Mouse (Mus musculus) mature B cell (primary cell): ENCODE data around the gene Olfr714.
"Not testable (repeated sequence)": the region's sequence is repeated elsewhere in the genome, so short reads cannot be mapped to it uniquely, and the experiment has no call there.

Source experiments
- in situ Hi-C: fragments of 300-500 bp; cut with MboI; formaldehyde crosslinking; loops from 2 replicates; pipeline ENCODE4 v1.14.3; 2019

The Olfr714 gene

DNA sequence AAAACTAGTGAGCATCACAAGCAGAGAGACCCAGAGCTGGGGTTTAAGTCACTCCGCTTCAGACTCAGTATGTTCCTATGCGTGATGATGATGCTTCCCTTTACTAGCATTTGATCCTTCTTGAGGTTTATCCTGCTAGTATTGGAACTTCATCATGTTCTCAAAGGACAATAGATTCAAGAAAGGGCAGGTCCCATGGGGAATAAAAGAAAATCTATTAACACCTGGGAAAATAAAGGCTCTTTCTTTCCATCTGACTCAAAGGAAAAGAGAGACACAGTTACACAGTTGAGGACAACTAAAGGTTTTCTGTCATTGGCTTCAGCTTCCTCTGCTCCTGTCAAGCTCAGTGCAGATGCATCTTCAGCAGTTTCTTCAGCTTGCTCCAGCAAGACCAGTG, at the start of gene Olfr714:
TSS of gene Olfr714 (plus strand) at position 301 of the 400 bp plus-strand sequence.
- in situ Hi-C loops: no loop called here

DNA sequence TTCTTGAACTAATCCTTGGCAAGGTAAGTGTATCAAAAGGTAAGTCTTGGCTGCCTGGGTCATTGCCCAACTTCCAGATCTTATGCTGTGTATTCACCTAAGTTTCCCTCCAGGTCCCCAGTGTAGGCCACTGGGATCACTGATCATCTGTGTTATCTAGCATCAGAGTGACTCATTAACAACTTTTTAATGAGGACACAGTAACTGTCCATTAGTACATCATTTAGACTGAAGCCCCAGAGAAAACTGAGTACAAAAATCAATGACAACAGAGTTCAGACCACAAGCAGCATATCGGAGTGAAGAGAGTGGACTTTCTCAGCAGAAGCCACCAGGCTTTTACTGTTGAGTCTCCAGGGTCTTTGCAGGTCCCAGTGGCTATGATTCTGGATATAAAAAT, 39.9 kb upstream of the Olfr714 start, which contains the start of gene Olfr713:
TSS of gene Olfr713 (plus strand) at position 301 of the 400 bp plus-strand sequence.
- in situ Hi-C loops: no loop called here

DNA sequence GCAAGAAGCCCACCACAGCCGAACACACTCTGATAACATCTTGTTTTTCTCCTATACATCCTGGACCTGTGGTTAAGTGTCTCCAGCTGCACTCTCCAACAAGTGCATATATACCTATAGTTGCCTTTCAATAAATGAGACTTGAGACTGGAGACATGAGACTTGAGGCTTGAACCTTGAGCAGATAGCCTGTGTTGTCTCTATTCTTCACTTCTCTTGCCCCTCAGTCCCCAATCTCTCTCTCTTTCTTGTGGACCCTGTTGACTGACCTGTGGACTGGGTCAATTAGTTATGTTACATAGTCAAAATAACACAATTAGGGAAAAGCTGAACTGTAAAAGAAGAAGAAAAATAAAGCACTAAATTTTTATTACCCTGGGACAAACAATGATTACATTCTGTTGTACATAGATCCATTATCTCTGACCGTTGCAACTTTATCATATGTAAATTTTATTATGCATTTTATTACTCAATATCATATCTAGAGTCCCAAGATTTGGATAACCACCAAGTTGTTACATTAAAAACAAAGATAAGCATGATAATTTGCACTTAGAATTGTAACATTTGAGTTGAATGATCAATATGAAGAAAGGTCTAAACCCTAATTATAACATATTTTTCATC, 30.7 kb upstream of the Olfr714 start:
- in situ Hi-C loops: loop anchor here (10.0 kb wide), 1 partner anchor 1225 kb away; the partner anchor contains the start of gene Mrpl17

DNA sequence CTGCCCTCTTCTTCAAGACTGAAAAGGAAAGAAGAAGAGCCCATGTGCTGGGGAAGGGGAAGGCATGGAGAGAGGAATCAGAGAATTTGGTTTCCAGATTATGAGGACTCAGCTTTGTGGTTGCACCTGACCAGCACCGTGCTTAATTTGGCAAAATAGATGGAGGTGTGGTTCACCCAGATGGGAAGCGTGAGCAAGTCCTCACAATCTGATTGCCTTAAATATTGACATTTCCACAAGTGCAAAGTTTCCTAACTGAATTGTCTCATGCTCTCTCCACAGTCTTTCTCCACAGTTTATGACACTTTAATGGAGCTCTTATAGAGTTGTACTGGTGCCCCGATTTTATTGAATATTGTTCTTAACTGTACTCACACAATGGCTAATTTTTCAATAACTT, 27.6 kb upstream of the Olfr714 start:
- in situ Hi-C loops: loop anchor here (10.0 kb wide), 1 partner anchor 1228 kb away; the partner anchor contains the start of gene Mrpl17

DNA sequence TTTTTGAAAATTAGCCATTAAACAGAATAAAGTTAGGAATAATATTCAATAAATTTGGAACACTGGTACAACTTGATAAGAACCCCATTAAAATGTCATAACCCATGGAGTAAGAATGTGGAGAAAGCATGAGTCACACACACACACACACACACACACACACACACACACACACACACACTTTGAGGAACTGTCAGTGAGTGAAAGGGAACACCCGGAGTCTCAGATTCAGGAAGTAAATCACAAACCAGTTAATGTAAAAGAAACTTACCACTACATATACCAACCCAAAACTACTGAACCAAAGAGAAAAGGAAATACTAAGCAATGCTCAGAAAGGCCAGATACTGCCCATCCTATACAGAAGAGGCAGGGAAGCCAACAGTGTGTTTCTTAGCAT, 26.4 kb upstream of the Olfr714 start:
- in situ Hi-C loops: loop anchor here (10.0 kb wide), 1 partner anchor 1230 kb away; the partner anchor contains the start of gene Mrpl17

DNA sequence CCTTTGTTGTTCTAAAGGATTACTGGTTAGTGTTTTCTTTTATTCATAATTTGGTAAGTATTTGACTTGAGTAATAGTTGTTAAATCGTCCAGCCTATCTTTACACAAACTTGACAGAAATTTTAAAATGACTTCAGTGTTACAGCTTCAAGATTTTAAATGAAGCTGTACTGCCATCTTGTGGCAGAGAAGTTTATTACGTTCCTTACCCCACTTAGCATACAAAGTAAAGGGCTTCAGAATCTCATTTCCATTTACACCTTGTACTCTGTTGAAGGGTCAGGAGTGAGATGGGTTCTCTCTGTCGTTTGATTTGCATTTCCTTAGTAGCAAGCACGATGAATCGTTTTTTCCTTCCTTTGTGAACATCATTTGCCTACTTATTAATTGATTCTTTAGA, 24.9 kb upstream of the Olfr714 start:
- in situ Hi-C loops: loop anchor here (10.0 kb wide), 1 partner anchor 1231 kb away; the partner anchor contains the start of gene Mrpl17

DNA sequence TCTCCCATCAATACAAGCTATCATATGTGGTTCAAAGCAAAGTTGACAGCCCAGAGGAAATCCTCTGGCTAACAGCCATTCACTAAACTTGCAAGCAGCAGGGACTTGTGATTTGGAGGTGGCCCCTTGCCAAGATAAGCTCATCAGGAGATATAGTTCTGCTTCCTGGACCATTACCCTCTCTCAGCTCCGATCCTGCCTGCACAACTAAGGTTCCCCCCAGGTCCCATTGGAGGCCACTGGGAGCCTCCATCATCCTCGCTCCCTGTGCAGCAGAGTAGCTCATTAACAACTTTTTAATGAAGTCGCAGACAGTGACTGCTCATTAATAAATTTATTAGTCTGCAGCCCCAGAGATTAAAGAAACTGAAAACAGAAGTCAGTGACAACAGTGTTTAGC, 23.2 kb upstream of the Olfr714 start:
- in situ Hi-C loops: loop anchor here (10.0 kb wide), 1 partner anchor 1233 kb away; the partner anchor contains the start of gene Mrpl17

DNA sequence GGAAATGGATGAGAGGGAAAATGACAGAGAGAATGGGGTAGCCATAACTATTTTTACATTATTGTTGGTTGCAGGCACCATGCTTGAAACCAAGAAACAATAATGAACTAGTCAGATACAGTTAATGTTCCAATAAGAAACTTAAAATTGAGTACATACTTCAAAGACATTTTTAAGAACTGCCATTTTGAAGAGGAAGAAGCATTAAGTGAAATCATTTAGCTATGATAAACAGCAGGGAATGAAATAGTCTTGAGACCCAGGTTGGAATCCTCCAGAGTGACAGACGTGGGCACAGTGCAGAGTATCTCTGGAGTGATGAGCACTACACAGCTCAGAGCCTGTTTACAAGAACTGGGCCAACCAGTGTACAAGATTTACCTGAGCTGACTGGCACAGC, 22.1 kb downstream of the Olfr714 start, which contains the start of gene Olfr17:
TSS of gene Olfr17 (plus strand) at position 301 of the 400 bp plus-strand sequence.
- in situ Hi-C loops: no loop called here

DNA sequence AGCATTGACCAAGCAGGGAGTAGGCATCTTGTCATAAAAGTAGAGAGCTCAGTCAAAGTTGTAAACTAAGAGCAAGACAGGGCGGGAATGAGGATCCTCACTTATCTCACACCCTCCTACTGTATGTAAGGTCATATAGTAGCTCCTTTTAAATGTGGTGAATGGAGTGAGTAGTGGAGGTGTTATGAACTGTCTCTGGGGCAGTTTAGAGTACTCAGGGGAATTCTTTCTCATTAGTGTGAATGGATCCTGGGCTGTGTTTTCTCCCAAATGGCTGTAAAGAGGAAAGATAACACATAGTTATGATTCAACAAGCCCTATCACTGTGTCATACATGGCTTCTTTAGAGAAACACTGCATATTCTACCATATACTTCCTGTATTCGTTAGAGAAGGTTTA, 39.5 kb downstream of the Olfr714 start, which contains the start of gene Olfr715b:
TSS of gene Olfr715b (minus strand) at position 101 of the 400 bp plus-strand sequence.
- in situ Hi-C loops: not testable (repeated sequence)
